ENCODE assay signal across 11 mouse cellular contexts in the genomic region with DNA sequence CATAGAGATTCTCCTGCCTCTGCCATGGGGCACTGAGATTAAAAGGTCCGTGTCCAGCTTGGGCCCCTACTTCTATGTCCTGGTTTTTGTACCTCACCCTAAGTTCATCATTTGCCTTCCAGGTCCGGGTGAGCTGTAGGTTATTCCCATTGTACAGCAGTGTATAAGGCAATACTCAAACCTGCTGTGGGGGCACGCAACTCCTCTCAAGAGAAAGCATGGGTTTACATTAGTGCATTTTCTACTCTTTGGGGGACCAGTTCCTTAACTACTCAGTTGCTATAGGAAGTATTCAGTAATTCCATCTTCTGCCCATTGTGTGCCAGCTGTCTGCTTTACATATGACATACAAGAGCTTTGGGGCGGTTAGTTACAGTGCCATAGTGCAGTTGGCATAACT. TPM values are rescaled to one million over a fixed set of nuclear protein-coding genes. Genes with fewer than 3 reads are reported as not detected.
DNase-seq lines count a peak whose midpoint lies in the region; ATAC-seq and TF ChIP-seq lines count a peak whose summit lies in the region.
"Had no signal": no experiment of that assay in that cellular context is flagged by ENCODE, and none has a peak within 500 bp of the region (broad histone marks: within the 10 kb centered on the region; RNA-seq: fewer than 3 reads in every experiment).

No protein-coding gene starts in this region.

- peak overlapping the region; percentile 20; the same call in 1 of the 2 replicates for H3K4me3 ChIP-seq in heart, embryonic 13.5 days
- no peak overlapping the region for H3K4me3 ChIP-seq in liver, embryonic 15.5 days (replicated peaks)
- no peak overlapping the region for H3K4me3 ChIP-seq in liver, embryonic 11.5 days (ENCODE audit: low read depth, low read length)
- 0 out of 2 replicates have a peak overlapping the region, but pooled peaks have one; percentile 9 for H3K4me3 ChIP-seq in forebrain, postnatal 0 days (ENCODE audit: low read depth, low read length)
- H3K4me3 ChIP-seq in midbrain, embryonic 14.5 days (replicated peaks; ENCODE audit: low read depth, low read length) = no peak overlapping the region

- no peaks in the 10 kb centered on the region for H3K27me3 ChIP-seq in heart, embryonic 13.5 days (replicated peaks)
- H3K27me3 ChIP-seq in liver, embryonic 15.5 days = peaks cover 23% of the 10 kb centered on the region
- H3K27me3 ChIP-seq in liver, embryonic 11.5 days (replicated peaks; ENCODE audit: control insufficient read depth, insufficient read depth, low read length) = no peaks in the 10 kb centered on the region
- H3K27me3 ChIP-seq in forebrain, postnatal 0 days (ENCODE audit: insufficient read depth, low read length) = no peaks in the 10 kb centered on the region
- no peaks in the 10 kb centered on the region for H3K27me3 ChIP-seq in midbrain, embryonic 14.5 days (ENCODE audit: control insufficient read depth, insufficient read depth, low read length)

- DNase-seq in heart, postnatal 36 days = no peak
- no peak for DNase-seq in liver, embryonic 11.5 days (ENCODE audit: low spot score)
- no peak for DNase-seq in forebrain, postnatal 0 days
- DNase-seq in midbrain, embryonic 14.5 days = no peak
- DNase-seq in spleen, postnatal 36 days (ENCODE audit: low spot score in 2 of 2) = no peak
- DNase-seq: adrenal gland, postnatal 14 days; cerebellum, adult 11 months; lung, postnatal 14 days; thymus, postnatal 4 days had no signal

- 89% methylated on average over 4 of the region's 4 CpGs for WGBS in heart, embryonic 13.5 days
- 75% methylated on average over 4 of the region's 4 CpGs for WGBS in liver, embryonic 15.5 days (ENCODE audit: insufficient replicate concordance)
- 93% methylated on average over 4 of the region's 4 CpGs for WGBS in liver, embryonic 11.5 days
- 94% methylated on average over 4 of the region's 4 CpGs for WGBS in forebrain, postnatal 0 days
- 96% methylated on average over 4 of the region's 4 CpGs for WGBS in midbrain, embryonic 14.5 days

- H3K9ac ChIP-seq in heart, embryonic 13.5 days = no peak overlapping the region
- no peak overlapping the region for H3K9ac ChIP-seq in liver, embryonic 15.5 days
- H3K9ac ChIP-seq in liver, embryonic 11.5 days (ENCODE audit: low read depth, low read length) = no peak overlapping the region
- no peak overlapping the region for H3K9ac ChIP-seq in forebrain, postnatal 0 days
- no peak overlapping the region for H3K9ac ChIP-seq in midbrain, embryonic 14.5 days (replicated peaks; ENCODE audit: low read length)

- peaks cover 33% of the 10 kb centered on the region for H3K4me1 ChIP-seq in heart, embryonic 13.5 days
- H3K4me1 ChIP-seq in liver, embryonic 15.5 days (replicated peaks) = peaks cover 33% of the 10 kb centered on the region
- no peaks in the 10 kb centered on the region; the same call in 1 of the 2 replicates for H3K4me1 ChIP-seq in liver, embryonic 11.5 days (replicated peaks; ENCODE audit: control insufficient read depth, insufficient read depth, low read length)
- peaks cover 13% of the 10 kb centered on the region for H3K4me1 ChIP-seq in forebrain, postnatal 0 days (ENCODE audit: insufficient read depth)
- peaks cover 21% of the 10 kb centered on the region for H3K4me1 ChIP-seq in midbrain, embryonic 14.5 days (ENCODE audit: control insufficient read depth, insufficient read depth, low read length)

- intact Hi-C loops in heart, postnatal 36 days (cut with DNase I) = loop anchor here (2.0 to 5.0 kb wide), 3 partner anchors 28 to 101 kb away; no protein-coding TSS in a partner anchor

- H3K27ac ChIP-seq in heart, embryonic 13.5 days (replicated peaks) = no peak overlapping the region
- no peak overlapping the region for H3K27ac ChIP-seq in liver, embryonic 15.5 days (replicated peaks)
- no peak overlapping the region for H3K27ac ChIP-seq in liver, embryonic 11.5 days (ENCODE audit: low read depth, low read length)
- no peak overlapping the region for H3K27ac ChIP-seq in forebrain, postnatal 0 days (ENCODE audit: low read depth, low read length)
- H3K27ac ChIP-seq in midbrain, embryonic 14.5 days (replicated peaks; ENCODE audit: low read depth, low read length) = no peak overlapping the region

- H3K36me3 ChIP-seq in heart, embryonic 13.5 days = peaks cover 18% of the 10 kb centered on the region
- H3K36me3 ChIP-seq in liver, embryonic 15.5 days (replicated peaks) = no peaks in the 10 kb centered on the region
- H3K36me3 ChIP-seq in liver, embryonic 11.5 days (ENCODE audit: control insufficient read depth, insufficient read depth, low read length) = no peaks in the 10 kb centered on the region
- H3K36me3 ChIP-seq in forebrain, postnatal 0 days (ENCODE audit: insufficient read depth) = peaks cover 3% of the 10 kb centered on the region; the same call in 1 of the 2 replicates
- no peaks in the 10 kb centered on the region for H3K36me3 ChIP-seq in midbrain, embryonic 14.5 days (ENCODE audit: control insufficient read depth, insufficient read depth, low read length)

- no peaks in the 10 kb centered on the region for H3K9me3 ChIP-seq in heart, embryonic 13.5 days
- H3K9me3 ChIP-seq in liver, embryonic 15.5 days (replicated peaks) = no peaks in the 10 kb centered on the region
- no peaks in the 10 kb centered on the region for H3K9me3 ChIP-seq in liver, embryonic 11.5 days (ENCODE audit: control insufficient read depth, low read length)
- no peaks in the 10 kb centered on the region for H3K9me3 ChIP-seq in forebrain, postnatal 0 days (ENCODE audit: low read length)
- H3K9me3 ChIP-seq in midbrain, embryonic 14.5 days (ENCODE audit: control insufficient read depth, low read length) = no peaks in the 10 kb centered on the region

- H3K4me2 ChIP-seq in heart, embryonic 13.5 days = peak overlapping the region; percentile 88
- H3K4me2 ChIP-seq in liver, embryonic 15.5 days = peak overlapping the region; percentile 13; the same call in 1 of the 2 replicates
- H3K4me2 ChIP-seq in liver, embryonic 11.5 days = no peak overlapping the region
- peak overlapping the region; percentile 62 for H3K4me2 ChIP-seq in forebrain, postnatal 0 days (ENCODE audit: low read depth)
- peak overlapping the region; percentile 61 for H3K4me2 ChIP-seq in midbrain, embryonic 14.5 days (ENCODE audit: low read length)

- ATAC-seq in heart, embryonic 13.5 days (ENCODE audit: extremely low read depth, insufficient number of reproducible peaks, low FRiP score, low TSS enrichment) = no peak
- no peak for ATAC-seq in liver, embryonic 15.5 days (ENCODE audit: insufficient read depth)
- no peak for ATAC-seq in liver, embryonic 11.5 days (replicated peaks; ENCODE audit: low FRiP score)
- ATAC-seq in forebrain, postnatal 0 days = no peak
- ATAC-seq in midbrain, embryonic 14.5 days (ENCODE audit: low FRiP score, low TSS enrichment) = no peak

- no peak for TF ChIP-seq CTCF in forebrain, postnatal 0 days (IDR thresholded peaks at IDR 0.05; ENCODE audit: low read depth)

RNA-seq across cellular contexts. Expression of gene Rap2a, which starts 2.7 kb away (rescaled TPM):
- 7.8 and 10.5 TPM in 2 replicates for polyA plus RNA-seq in heart, embryonic 13.5 days (2015; fragmentation: Nextera tagmentation; extraction: Ambion mirVana)
- total RNA-seq in heart, postnatal 36 days (2021) = 10 to 100 TPM; 11.7 to 12.0 TPM
- polyA plus RNA-seq in liver, embryonic 15.5 days (2015; fragmentation: Nextera tagmentation; extraction: Ambion mirVana) = 2.5 and 2.8 TPM in 2 replicates
- 6.8 and 7.8 TPM in 2 replicates for polyA plus RNA-seq in liver, embryonic 11.5 days (2014; fragmentation: Nextera tagmentation; extraction: Ambion mirVana)
- 75.9 and 78.4 TPM in 2 replicates for total RNA-seq in forebrain, postnatal 0 days (2014; rRNA removed)
- 19.3 and 29.5 TPM in 2 replicates for polyA plus RNA-seq in forebrain, postnatal 0 days (2015; fragmentation: Nextera tagmentation; extraction: Ambion mirVana)
- 23.5 and 23.9 TPM in 2 replicates for polyA plus RNA-seq in midbrain, embryonic 14.5 days (2014; fragmentation: Nextera tagmentation; extraction: Ambion mirVana)

Comparison
In these comparisons a context has a peak if more than half of its experiments do, and no peak if none do; other contexts are left out.
1. H3K4me3 ChIP-seq: peak in heart, embryonic 13.5 days (single experiment) and forebrain, postnatal 0 days (single experiment); none in liver, embryonic 15.5 days (single experiment), liver, embryonic 11.5 days (single experiment) and midbrain, embryonic 14.5 days (single experiment).